Mouse (Mus musculus): ENCODE measurements around the gene Dhx37. TPM values are rescaled to one million over a fixed set of nuclear protein-coding genes. Genes with fewer than 3 reads are reported as not detected.
A peak's percentile ranks its signal among the peaks of the same experiment; 100 is the strongest.
"Not testable (repeated sequence)": the region's sequence is repeated elsewhere in the genome, so short reads cannot be mapped to it uniquely, and the experiment has no call there.

Dhx37 gene
- polyA plus RNA-seq, 1 experiment from 2014 or later: 17.0 TPM

GRCm38 (mm10) chr5:125425698-125426276, 8.1 kb downstream of the Dhx37 start:
- no peak overlapping the region for H3K4me3 ChIP-seq
- H3K27me3 ChIP-seq: no peaks in the 10 kb centered on the region
- H3K27ac ChIP-seq: no peak overlapping the region
- 93% methylated on average over 10 of the region's 10 CpGs for WGBS
- H3K9ac ChIP-seq: no peak overlapping the region
- peaks cover 98% of the 10 kb centered on the region for H3K36me3 ChIP-seq
- no peaks in the 10 kb centered on the region for H3K9me3 ChIP-seq
- ATAC-seq (ENCODE audit: insufficient number of reproducible peaks, insufficient read depth, low FRiP score, low TSS enrichment): no peak
- H3K4me1 ChIP-seq: no peaks in the 10 kb centered on the region
- H3K4me2 ChIP-seq (replicated peaks): no peak overlapping the region

DNA sequence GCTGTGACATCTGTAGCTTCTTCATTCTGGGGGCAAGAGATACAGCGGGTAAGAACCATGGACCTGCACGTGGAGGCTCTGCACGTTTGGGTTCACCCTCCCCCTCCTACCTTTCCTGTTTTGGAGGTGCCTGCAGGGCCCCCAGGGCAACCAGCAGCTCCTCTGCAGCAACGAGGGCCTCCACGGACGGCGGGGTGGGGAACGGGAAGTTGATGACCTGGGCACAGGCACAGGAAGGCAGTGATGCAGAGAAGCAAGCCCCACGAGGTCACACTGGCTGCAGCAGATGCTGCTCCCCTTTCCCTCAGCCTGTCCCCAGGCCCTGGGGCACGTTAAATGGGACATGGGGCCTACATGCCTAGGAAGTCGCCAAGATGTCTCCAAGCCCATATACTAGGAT, 14.8 kb downstream of the Dhx37 start:
- 76% methylated on average over 11 of the region's 11 CpGs for WGBS
- ATAC-seq (ENCODE audit: insufficient number of reproducible peaks, insufficient read depth, low FRiP score, low TSS enrichment): no peak
- no peaks in the 10 kb centered on the region for H3K4me1 ChIP-seq
- H3K4me2 ChIP-seq (replicated peaks): no peak overlapping the region
- H3K4me3 ChIP-seq: no peak overlapping the region
- peaks cover 96% of the 10 kb centered on the region for H3K36me3 ChIP-seq
- no peaks in the 10 kb centered on the region for H3K27me3 ChIP-seq
- no peak overlapping the region for H3K9ac ChIP-seq
- no peaks in the 10 kb centered on the region for H3K9me3 ChIP-seq
- no peak overlapping the region for H3K27ac ChIP-seq

DNA sequence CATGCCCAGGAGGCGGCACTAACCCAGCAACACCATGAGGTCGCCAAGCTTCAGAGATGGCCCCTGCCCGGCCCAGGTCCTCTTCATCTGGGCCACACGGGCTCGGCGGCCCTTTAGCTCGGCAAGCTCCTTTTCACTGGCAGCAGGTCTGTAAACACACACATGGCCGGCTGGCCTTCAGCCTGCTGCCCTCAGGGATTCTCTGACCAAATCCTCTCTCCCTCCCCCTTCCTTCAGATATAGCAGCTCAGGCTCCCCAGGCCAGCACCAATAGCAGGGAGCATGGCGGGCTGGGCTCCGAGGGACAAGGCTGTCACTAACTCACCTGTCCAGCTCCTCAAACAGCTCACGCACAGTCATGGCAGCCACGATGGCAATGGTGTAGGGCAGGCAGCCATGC, 15.3 kb downstream of the Dhx37 start:
- 90% methylated on average over 12 of the region's 12 CpGs for WGBS
- Histone ChIP-seq H3K9me3 (no peaks in the 10 kb centered on the region), H3K27me3 (no peaks in the 10 kb centered on the region), H3K27ac (no peak overlapping the region), H3K36me3 (peaks cover 96% of the 10 kb centered on the region), H3K9ac (no peak overlapping the region), H3K4me1 (no peaks in the 10 kb centered on the region), H3K4me3 (no peak overlapping the region), H3K4me2 (replicated peaks) (no peak overlapping the region)
- ATAC-seq (ENCODE audit: insufficient number of reproducible peaks, insufficient read depth, low FRiP score, low TSS enrichment): 0 out of 2 replicates have a peak, but pooled peaks have one; percentile 24

DNA sequence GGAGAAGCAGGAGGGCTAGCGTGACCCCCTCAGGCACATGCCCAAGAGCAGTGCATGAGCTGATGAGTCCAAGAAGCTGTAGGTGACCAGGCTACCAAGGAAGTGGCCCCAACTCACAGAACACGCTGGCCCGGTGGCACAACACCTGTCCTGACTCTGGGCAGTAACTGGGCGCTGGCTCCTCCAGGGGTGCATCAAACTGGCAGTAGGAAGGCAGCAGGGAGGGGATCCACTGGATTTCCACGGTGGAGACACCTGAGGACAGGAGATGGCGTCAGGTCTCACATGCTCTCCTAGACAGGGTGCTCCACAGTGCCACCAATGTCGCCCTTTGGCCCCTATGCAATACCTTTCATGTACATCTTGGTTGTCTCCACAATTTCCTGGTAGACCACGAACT, 17.7 kb downstream of the Dhx37 start:
- Histone ChIP-seq H3K4me2 (replicated peaks) (no peak overlapping the region), H3K9ac (no peak overlapping the region), H3K4me1 (no peaks in the 10 kb centered on the region), H3K9me3 (no peaks in the 10 kb centered on the region), H3K36me3 (peaks cover 75% of the 10 kb centered on the region), H3K27ac (no peak overlapping the region), H3K27me3 (no peaks in the 10 kb centered on the region), H3K4me3 (no peak overlapping the region)
- 92% methylated on average over 8 of the region's 8 CpGs for WGBS
- ATAC-seq (ENCODE audit: insufficient number of reproducible peaks, insufficient read depth, low FRiP score, low TSS enrichment): no peak

DNA sequence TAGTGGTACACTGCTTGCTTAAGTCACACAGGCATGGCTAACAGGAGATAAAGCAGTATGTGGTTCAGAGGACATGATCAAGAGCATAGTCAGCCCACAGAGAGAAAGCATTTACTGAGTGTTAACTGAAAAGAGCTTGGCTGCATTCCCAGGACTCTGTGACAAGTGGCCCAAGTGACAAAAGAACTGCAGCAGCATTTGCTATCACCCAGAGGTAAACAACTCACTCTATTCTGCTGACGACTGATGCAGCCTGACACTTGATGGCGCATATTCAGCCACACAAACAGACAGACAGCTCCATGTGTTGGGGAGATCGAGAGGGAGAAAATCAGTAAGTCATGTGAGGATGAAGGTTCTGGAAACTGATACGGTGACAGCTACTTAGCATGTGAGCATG, 20.2 kb downstream of the Dhx37 start:
- no peaks in the 10 kb centered on the region for H3K27me3 ChIP-seq
- no peak overlapping the region for H3K4me3 ChIP-seq
- peaks cover 6% of the 10 kb centered on the region for H3K4me1 ChIP-seq
- no peak overlapping the region for H3K4me2 ChIP-seq (replicated peaks)
- no peak for ATAC-seq (ENCODE audit: insufficient number of reproducible peaks, insufficient read depth, low FRiP score, low TSS enrichment)
- H3K36me3 ChIP-seq: peaks cover 53% of the 10 kb centered on the region
- no peaks in the 10 kb centered on the region for H3K9me3 ChIP-seq
- no peak overlapping the region for H3K9ac ChIP-seq
- 87% methylated on average over 4 of the region's 4 CpGs for WGBS
- H3K27ac ChIP-seq: no peak overlapping the region

- not testable (repeated sequence) for H3K4me1 ChIP-seq; H3K27me3 ChIP-seq; H3K9me3 ChIP-seq; H3K27ac ChIP-seq; ATAC-seq (ENCODE audit: insufficient number of reproducible peaks, insufficient read depth, low FRiP score, low TSS enrichment); H3K4me3 ChIP-seq; H3K9ac ChIP-seq; H3K4me2 ChIP-seq (replicated peaks)
- WGBS: 87% methylated on average over 8 of the region's 8 CpGs
- H3K36me3 ChIP-seq: peaks cover 41% of the 10 kb centered on the region
Observed at GRCm38 (mm10) chr5:125412536-125412935, 21.4 kb downstream of the Dhx37 start.

DNA sequence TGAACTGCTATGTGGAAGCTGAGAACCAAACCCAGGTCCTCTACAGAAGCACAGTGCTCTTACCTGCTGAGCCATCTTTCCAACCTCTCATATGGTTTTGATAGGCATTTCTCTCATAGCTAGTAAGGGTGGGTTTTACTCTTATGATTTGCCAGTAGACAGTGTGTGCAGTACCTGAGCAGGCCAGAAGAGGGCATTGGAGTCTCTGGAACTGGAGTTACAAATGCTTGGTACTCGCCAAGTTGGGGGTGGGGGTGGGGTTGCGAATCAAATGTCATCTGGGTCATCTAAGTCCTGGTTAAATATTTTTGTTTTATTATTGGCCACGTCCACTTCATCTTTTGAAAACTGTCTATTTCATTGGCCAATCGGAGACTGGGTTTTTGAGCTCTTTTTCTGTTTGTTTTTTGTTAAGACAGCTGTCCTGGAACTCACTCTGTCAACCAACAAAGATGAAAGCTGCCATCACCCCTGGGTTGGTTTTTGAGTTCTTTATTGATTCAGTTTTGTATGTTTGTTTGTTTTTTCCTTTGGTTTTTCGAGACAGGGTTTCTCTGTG, 21.9 kb downstream of the Dhx37 start:
- peaks cover 36% of the 10 kb centered on the region for H3K36me3 ChIP-seq
- no peak overlapping the region for H3K27ac ChIP-seq
- H3K4me2 ChIP-seq (replicated peaks): no peak overlapping the region
- peaks cover 10% of the 10 kb centered on the region for H3K4me1 ChIP-seq
- no peak for ATAC-seq (ENCODE audit: insufficient number of reproducible peaks, insufficient read depth, low FRiP score, low TSS enrichment)
- no peak overlapping the region for H3K9ac ChIP-seq
- H3K9me3 ChIP-seq: no peaks in the 10 kb centered on the region
- H3K4me3 ChIP-seq: no peak overlapping the region
- H3K27me3 ChIP-seq: no peaks in the 10 kb centered on the region
- 55% methylated on average over 5 of the region's 5 CpGs for WGBS

GRCm38 (mm10) chr5:125409348-125410090, 24.4 kb downstream of the Dhx37 start:
- no peak overlapping the region for H3K27ac ChIP-seq
- H3K4me2 ChIP-seq (replicated peaks): peak overlapping the region; percentile 42
- H3K4me1 ChIP-seq: peaks cover 13% of the 10 kb centered on the region
- no peak for ATAC-seq (ENCODE audit: insufficient number of reproducible peaks, insufficient read depth, low FRiP score, low TSS enrichment)
- whole genome bisulfite sequencing: 6% methylated on average over 20 of the region's 20 CpGs
- H3K36me3 ChIP-seq: peaks cover 11% of the 10 kb centered on the region
- H3K9me3 ChIP-seq: no peaks in the 10 kb centered on the region
- peak overlapping the region; percentile 33 for H3K4me3 ChIP-seq
- H3K9ac ChIP-seq: no peak overlapping the region
- no peaks in the 10 kb centered on the region for H3K27me3 ChIP-seq

DNA sequence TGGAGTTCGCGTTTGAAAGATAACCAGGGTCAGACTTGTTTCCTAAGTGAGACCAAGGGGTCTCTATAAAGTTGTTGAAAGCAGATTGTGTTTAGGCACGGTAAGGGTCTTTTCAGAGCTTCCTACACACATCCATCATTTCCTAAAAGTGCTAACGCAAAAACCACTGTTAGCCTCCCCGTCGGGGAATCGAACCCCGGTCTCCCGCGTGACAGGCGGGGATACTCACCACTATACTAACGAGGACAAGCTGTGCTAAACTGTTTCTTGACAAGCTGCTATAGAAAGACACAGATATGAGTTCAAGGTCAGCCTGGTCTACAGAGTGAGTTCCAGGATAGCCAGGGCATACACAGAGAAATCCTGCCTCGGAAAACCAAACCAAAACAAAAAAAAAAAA, 25.1 kb downstream of the Dhx37 start:
- Histone ChIP-seq H3K4me1 (peaks cover 13% of the 10 kb centered on the region), H3K9me3 (no peaks in the 10 kb centered on the region), H3K27ac (no peak overlapping the region), H3K4me3 (peak overlapping the region; percentile 33), H3K27me3 (no peaks in the 10 kb centered on the region), H3K36me3 (peaks cover 6% of the 10 kb centered on the region; the same call in 1 of the 2 replicates), H3K4me2 (replicated peaks) (peak overlapping the region; percentile 42), H3K9ac (no peak overlapping the region)
- under 1% methylated on average over 13 of the region's 13 CpGs for WGBS
- peak; percentile 18; the same call in 1 of the 2 replicates for ATAC-seq (ENCODE audit: insufficient number of reproducible peaks, insufficient read depth, low FRiP score, low TSS enrichment)

DNA sequence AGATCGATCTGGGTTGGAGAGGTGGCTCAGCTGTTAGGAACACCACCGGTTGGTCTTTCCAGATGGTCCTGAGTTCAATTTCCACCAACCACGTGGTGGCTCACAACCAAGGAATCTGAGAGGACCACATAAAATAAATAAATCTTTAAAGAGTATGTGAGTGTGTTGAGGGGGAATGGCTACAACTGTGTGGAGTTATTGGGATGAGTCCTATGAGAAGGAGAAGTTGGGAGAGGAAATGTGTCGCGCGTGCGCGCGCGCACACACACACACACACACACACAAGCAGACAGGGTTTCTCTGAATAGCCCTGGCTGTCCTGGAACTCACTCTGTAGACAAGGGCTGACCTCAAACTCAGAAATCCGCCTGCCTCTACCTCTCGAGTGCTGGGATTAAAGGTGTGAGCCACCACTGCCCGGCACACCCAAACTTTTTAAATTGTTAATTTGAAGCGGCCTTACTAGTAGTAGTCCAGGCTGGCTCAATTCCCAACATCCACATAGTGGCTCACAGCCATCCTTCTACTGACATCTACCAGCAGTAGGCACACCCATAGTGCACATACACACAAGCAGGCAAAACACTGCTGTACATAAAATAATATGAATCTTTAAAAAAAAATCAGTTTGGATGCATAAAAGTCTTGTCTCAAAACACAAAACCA, 25.9 kb downstream of the Dhx37 start:
- ATAC-seq (ENCODE audit: insufficient number of reproducible peaks, insufficient read depth, low FRiP score, low TSS enrichment): no peak
- H3K9me3 ChIP-seq: no peaks in the 10 kb centered on the region
- H3K27me3 ChIP-seq: no peaks in the 10 kb centered on the region
- H3K27ac ChIP-seq: no peak overlapping the region
- no peak overlapping the region for H3K4me3 ChIP-seq
- no peak overlapping the region for H3K9ac ChIP-seq
- H3K36me3 ChIP-seq: no peaks in the 10 kb centered on the region
- H3K4me1 ChIP-seq: peaks cover 13% of the 10 kb centered on the region
- 0 out of 2 replicates have a peak overlapping the region, but pooled peaks have one; percentile 42 for H3K4me2 ChIP-seq (replicated peaks)
- WGBS: 65% methylated on average over 14 of the region's 14 CpGs

GRCm38 (mm10) chr5:125407020-125407830, 26.7 kb downstream of the Dhx37 start:
- no peaks in the 10 kb centered on the region for H3K36me3 ChIP-seq
- peak overlapping the region; percentile 51 for H3K9ac ChIP-seq
- ATAC-seq (ENCODE audit: insufficient number of reproducible peaks, insufficient read depth, low FRiP score, low TSS enrichment): no peak
- WGBS: 56% methylated on average over 13 of the region's 13 CpGs
- H3K27me3 ChIP-seq: no peaks in the 10 kb centered on the region
- no peaks in the 10 kb centered on the region for H3K9me3 ChIP-seq
- peak overlapping the region; percentile 76 for H3K4me2 ChIP-seq (replicated peaks)
- peak overlapping the region; percentile 56 for H3K4me3 ChIP-seq
- peaks cover 13% of the 10 kb centered on the region for H3K4me1 ChIP-seq
- H3K27ac ChIP-seq: peak overlapping the region; percentile 79

Measured in embryonic facial prominence, embryonic 12.5 days (tissue).